Mouse (Mus musculus) gastrocnemius, adult 8-10 months (tissue): ENCODE measurements at regions not wholly inside any gene's neighbourhood (a gene's known extent, or its start where the extent isn't known, plus 50 kb on each side); places are given as distances from the start of the nearest gene placed in this dataset.

ENCODE experiments used
- DNase-seq, 2 experiments: peaks; one replicate each; pipeline ENCODE4 v3.0.0; 2022; ENCODE audit warnings: low spot score in 2 of 2

GRCm38 (mm10) chr5:112091867-112092535 is 160.3 kb downstream of the Cryba4 start:
- DNase-seq, result peak in 1 of 2 experiments; percentile 9

DNA sequence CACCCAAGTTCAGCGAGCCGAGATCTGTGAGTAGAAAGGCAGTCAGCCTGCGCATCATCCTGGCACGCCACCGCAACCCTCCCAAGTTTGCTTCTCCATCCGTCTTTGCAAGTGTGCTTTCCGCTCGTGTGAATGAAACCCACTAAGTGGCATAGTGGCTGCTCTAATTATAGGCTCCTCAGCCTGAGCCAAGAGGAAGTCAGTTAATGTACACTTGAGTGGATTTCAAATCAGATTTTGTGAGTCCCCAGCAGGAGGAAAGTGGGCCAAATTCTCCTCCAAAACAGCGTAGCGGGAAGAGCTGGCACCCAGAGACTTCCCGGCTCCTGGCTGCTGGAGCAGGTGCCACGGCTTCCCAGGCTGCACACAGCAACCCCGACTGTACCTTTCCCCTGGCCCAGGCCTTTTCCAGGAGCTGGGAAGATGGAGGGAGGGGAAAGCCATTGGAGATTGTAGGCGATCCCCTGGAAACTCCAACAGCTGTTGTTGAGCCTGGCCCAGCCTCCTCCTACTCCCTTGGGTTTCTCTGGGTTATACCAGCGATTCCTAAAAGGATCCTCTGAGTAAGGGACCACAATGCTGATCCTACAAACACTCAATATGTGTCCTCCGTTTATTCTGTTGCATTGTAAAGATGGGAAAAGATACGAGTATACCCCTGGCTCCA is 158.3 kb downstream of the Cryba4 start:
- DNase-seq, result no peak

- DNase-seq, result no peak
Measured at GRCm38 (mm10) chr5:112098469-112099085, 153.7 kb downstream of the Cryba4 start.

DNA sequence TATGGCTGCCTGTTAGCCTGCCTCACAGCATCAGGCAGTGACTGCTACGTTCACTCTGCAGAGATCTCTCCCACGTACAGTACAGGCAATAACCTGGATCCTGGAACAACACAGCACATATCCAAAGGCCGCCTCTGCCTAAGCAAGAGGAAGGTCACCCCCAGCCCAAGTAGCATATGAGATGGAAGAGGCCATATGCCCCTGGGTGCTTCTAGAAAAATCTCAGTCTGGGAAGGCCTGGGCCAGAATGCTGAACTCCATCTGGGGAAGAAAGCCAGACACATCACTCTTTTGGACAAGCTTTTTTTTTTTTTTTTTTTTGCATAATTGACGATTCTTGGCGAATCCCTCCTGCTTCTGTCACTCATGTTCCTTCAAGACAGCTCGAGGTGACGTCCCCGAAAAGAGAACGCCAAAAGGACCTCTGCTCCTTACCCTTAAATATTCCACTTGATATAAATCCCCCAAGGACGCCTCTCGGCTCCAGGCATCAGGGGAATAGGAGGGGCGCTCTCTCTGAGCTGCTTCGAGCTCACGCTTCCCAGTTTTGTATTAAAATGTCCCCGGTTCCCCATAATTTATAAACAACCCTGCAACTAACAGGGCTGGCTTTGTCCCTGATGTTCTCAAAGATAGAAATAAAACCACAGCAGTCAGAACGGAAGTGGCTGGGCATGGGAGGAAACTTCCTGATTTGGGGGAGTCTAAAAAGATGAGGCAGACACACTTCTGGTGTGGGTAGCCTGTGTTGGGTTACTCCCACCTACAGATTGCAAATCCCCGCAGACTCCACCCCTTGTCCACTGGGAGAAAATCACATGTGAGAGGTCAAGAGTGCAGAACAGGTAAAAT is 150.4 kb downstream of the Cryba4 start:
- DNase-seq, result no peak

DNA sequence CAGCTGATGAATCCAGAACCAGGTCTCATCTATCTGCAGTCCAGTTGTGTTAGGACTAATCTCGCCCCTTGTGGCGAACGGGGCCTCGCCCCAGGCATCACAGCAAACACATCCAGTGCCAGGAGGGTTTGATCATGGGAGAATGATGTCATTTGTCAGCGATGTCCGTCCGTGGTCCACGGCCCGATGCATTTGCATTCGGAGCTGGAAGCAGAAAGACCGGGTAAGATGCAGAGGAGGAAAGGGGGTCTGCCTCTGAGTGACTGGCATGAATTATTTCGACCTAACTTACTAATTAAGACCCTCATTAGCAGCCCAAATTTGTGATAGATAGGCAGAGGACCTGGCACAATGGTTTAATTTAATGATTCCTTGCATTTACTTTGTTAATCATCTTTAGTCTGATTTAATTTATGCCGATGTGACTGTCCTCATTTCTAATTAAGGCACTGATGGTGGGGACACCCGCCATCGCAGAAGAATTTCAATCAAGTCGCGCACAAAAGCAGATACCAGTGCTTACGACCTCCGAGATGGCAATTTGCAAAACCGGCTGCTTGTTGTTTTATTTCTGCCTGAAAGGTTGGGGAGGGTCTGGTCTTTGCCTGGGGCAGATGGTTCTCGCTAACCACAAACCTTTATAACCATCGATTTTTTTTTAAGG is 141.9 kb downstream of the Cryba4 start:
- no peak for DNase-seq

DNA sequence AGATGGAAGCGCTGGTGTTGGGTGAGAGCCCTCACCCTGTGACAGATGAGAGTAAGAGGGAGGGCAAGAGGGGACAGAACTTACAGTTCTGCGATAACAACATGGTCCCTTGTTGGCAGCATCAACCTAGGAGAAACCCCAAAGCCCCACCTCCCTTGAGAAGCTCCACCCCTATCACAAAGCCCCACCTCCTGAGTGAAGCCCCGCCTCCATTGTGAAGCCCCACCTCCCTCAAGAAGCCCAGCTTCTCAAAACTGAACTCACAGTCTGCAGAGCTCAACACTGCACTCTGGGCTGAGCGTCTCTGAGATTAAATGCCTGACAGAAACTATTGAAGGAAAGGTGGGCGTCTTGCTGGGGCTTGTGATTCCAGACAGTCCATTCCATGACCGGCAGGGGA is 131.6 kb downstream of the Cryba4 start:
- no peak for DNase-seq

DNA sequence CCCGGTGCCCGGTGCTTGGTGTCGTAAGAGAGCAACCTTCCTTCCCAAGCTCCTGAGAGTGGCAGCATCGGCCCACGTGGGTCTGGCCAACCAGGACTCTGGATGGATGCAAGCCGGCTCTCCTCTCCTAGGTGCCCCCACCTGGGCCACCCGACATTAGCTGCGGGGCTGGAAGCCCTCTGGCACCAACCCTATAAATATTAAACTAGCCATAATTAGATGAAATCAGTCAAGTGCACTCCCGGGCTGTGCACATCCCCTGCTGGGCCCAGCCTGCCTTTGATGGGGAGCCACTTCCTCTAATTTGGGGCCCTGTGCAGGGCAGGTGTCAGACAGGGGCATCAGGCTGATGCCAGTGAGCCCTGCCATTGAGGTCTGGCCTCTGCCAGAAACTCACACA is 130.8 kb downstream of the Cryba4 start:
- no peak for DNase-seq

GRCm38 (mm10) chr5:112122581-112122980 is 129.7 kb downstream of the Cryba4 start:
- no peak for DNase-seq

DNA sequence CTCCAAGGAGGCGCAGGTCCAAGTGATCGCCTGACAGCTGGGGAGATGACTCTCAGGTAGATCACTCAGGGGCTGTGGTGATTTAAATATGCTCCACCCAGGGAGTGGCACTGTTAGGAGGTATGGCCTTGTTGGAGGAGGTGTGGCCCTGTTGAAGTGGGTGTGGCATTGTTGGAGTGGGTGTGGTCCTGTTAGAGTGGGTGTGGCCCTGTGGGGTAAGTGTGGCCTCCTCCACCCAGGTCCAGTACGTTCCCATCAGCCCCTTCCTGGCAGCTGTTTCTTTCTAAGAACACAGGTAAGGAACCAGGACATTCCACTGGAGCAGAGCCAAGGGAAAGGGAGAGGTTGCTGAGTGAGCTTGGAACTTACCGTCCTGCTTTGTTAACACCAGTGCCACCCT is 125.1 kb downstream of the Cryba4 start:
- DNase-seq, result no peak

- no peak for DNase-seq
Measured at GRCm38 (mm10) chr5:112132746-112133145, 119.6 kb downstream of the Cryba4 start.

DNA sequence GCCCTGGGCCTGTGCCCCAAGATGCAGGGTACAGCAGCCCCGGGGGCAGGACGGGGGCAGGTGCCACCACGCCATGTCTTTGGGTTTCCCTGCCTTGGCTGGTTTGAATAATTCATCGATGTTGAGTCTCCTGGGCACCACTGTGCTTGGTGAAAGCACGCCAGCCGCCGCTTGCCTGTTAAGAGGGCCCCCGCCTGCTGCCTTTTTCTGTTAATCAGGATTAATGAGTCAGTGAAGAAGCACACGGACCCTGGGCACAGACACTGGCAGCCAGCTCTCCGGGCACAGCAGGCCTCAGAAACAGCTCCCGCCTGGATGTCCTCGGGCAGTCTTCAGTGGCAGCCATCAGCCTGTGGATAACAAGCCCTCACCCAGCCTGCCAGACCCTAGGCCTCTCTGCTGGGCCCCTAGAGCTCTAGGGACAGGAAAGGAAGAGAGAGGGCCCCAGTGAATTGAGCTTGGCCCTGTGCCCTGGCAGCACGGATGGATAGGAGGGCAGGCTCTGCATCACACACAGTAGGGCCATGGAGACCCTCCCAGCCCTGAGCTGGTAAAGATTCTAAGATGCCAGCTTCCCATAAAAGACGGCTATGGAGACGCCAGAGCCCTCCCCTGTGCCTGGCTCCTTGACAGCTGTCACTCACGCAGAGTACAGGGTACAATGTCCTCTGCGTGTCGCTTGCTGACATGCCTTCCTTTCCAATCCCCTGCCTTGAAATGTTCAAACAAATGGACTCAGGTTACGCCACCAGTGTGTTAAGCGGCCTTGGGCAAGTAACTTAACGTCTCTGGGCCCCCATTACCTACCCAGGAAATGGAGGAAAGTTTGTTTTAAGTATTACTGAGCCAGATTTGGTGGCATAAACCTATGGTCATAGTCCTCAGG is 118.4 kb downstream of the Cryba4 start:
- no peak for DNase-seq

DNA sequence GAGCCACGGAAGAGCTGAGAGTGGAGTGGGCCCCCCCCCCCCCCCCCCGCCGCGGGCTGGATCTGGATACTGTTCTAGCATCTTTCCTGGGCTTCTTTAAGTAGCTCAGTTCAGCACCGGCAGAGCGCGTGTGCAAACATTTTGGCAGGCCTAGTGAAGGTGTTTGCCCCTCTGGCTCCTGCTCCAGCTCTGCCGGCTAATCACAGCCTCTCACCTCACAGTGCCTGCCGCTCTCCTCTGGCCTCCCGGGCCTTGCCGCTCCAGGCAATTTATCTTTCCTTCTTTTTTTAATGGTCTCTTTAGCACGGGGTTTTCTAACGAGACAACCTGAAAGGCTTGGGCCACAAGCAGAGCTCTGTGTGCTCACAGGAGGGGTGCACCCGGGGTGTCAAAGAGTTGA is 115.7 kb downstream of the Cryba4 start:
- DNase-seq, result no peak

DNA sequence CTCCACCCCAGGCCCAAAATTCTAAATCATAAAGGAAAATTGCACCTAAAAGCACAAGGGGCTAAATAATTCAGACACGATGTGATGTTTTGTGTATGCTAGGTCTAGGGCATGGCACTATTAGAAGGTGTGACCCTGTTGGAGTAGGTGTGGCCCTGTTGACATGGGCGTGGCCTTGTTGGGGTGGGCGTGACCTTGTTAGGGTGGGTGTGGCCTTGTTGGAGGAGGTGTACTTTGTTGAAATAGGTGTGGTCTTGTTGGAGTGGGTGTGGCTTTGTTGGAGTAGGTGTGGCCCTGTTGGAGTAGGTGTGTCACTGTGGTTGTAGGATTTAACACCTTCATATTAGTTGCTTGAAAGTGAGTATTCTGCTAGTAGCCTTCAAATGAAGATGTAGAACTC is 114.1 kb downstream of the Cryba4 start:
- no peak for DNase-seq

- no peak for DNase-seq
Measured at GRCm38 (mm10) chr5:112142731-112143130, 109.6 kb downstream of the Cryba4 start.

DNA sequence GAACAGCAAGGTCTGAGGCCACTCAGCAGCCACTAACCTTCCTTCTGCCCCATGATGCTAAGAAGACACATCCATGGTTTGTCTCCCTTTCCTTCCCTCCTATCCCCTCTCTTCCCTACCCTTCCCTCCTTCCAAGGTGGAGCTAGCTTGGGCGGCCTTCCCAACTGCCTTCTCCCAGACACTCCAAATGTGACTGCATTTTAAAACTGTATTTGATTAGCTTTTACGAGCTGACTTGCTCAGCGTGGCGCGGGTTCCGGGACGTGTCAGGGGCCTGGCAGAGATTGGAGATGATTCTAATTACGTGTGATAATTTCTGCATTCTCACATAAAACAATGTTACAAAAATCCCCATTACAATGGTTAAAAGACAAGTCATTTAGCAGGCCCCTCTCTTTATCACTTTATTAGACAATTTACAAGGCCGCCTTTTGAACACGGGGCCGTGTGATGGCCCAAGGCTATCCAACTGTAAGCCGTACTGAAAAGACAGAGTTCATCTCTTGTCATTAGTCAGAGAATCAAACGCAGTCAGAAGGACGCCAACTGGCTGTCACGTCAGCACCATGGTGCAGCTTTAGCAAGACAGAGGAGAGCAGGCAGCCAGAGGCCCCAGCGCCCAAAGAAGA is 108.2 kb downstream of the Cryba4 start:
- no peak for DNase-seq

DNA sequence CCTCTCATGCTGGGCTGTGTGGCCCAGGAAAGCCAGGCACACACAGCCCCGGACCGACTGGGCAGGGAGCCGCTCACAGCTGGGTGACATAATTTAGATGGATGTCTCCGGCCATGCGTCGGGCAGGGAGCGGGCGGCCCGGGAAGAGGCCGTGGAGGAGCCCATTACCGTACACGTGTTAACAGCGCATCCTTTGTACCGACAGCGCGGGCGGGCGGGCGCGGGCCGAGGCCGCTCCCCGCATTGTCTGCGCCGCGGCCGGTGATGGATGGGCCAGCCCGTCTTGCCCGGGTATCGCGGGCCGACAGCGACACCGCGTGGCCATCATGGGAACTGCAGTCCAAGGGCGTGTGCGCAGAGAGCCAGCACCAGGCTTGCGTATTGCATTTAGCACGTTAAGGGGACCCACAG is 98.6 kb downstream of the Cryba4 start:
- peak; percentile 61 to 65 for DNase-seq

- DNase-seq, result peak; percentile 21 to 54
Measured at GRCm38 (mm10) chr5:112154650-112155049, 97.7 kb downstream of the Cryba4 start.

DNA sequence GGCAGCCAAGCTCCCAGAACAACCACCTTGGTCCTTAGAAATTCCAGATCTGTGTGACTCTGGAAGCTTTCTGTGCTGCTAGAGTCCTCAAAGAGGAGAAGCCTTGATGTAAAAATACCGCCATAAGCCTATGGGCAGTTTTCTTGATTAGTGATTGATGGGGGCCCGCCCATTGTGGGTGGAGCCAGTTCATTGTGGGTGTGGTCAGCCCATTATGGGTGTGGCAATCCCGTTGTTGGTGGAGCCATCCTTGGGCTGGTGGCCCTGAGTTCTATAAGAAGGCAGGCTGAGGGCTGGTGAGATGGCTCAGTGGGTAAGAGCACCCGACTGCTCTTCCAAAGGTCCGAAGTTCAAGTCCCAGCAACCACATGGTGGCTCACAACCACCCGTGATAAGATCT is 97.3 kb downstream of the Cryba4 start:
- DNase-seq, result peak in 1 of 2 experiments; percentile 10

DNA sequence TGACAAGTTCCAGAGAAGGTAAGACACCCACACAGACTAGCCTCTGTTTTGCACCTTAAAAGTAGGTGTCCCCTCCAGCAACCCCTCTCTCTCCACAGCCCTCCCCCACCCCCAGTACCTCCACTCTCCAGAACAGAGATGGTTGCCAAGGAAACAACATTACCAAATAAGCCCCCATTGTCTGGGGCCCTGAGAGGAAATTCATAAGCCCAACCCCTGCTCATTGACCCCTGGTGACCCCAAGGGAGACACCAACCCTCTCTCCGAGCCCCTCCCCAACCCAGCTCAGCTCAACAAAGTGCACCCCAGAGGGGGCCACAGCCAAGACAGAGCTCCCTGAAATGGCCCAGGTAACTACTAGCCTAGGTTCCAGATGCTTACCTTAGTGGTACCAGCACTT is 96.3 kb downstream of the Cryba4 start:
- no peak for DNase-seq
